Mouse (Mus musculus): ENCODE measurements around the gene Camk1g.

DNA sequence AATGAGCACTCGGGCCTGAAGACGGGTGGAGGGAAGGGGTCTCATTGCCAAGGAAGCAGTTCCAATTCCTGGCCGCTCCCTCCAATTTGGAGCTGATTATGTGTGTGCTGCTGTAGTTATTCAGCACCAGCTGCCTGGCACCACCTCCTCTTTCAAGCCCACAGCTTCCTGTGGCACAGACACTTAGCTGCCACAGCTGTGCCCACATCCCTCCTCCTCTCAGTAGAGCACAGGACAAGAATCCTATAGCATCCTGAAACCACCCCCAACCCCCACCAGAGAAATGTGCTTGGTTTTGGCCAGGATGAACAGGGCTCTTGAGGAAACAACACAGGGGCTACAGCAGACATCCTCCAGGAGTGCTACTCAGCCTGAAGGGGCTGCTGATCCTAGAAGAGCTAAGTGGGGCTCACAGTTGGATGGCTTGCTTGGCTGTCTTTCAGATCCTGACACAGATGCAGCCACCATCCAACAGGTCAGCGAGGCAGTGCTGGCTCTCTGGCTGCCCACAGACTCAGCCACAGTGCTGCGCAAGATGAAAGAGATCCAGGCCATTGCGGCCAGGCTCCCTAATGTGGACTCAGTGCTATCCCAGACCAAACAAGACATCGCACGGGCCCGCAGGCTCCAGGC lies 31.6 kb downstream of the Camk1g start:
- TF ChIP-seq CTCF (IDR thresholded peaks at IDR 0.05; ENCODE audit: low read depth, low read length) (no peak), EP300 (IDR thresholded peaks at IDR 0.05; ENCODE audit: insufficient read depth, low read depth, low read length) (no peak)
